9 mouse cellular contexts compared by ENCODE assay signal in genomic region chr19:32180756-32181674, GRCm38 (mm10).
DNase-seq lines count a peak whose midpoint lies in the region; ATAC-seq and TF ChIP-seq lines count a peak whose summit lies in the region.
"Had no signal": no experiment of that assay in that cellular context is flagged by ENCODE, and none has a peak within 500 bp of the region (broad histone marks: within the 10 kb centered on the region; RNA-seq: fewer than 3 reads in every experiment).

No protein-coding gene starts in this region.

- peak overlapping the region; percentile 96 for H3K27ac ChIP-seq in heart, embryonic 12.5 days (ENCODE audit: poor library complexity, severe bottlenecking)
- H3K27ac ChIP-seq in liver, adult 2 months (replicated peaks; ENCODE audit: insufficient read depth, low read depth, low read length): peak overlapping the region; percentile 74

- H3K4me3 ChIP-seq in heart, embryonic 12.5 days: no peak overlapping the region
- no peak overlapping the region for H3K4me3 ChIP-seq in liver, adult 2 months (ENCODE audit: insufficient read depth, low read depth, low read length)

- TF ChIP-seq POLR2A in liver, adult 2 months (IDR thresholded peaks at IDR 0.05; ENCODE audit: extremely low read depth, insufficient read depth, low read length): no peak

- peaks cover 74% of the 10 kb centered on the region for H3K4me1 ChIP-seq in heart, embryonic 12.5 days (replicated peaks)
- H3K4me1 ChIP-seq in liver, adult 2 months (ENCODE audit: control insufficient read depth, insufficient read depth, low read length): peaks cover 18% of the 10 kb centered on the region

- no peak for TF ChIP-seq CTCF in liver, adult 2 months (IDR thresholded peaks at IDR 0.05; ENCODE audit: low read depth, low read length)

- 30% methylated on average over 14 of the region's 14 CpGs for WGBS in heart, embryonic 12.5 days
- WGBS in liver, adult 2 months: 23% methylated on average over 14 of the region's 14 CpGs

- no peak overlapping the region for H3K9ac ChIP-seq in heart, embryonic 12.5 days
- H3K9ac ChIP-seq in liver, adult 2 months (ENCODE audit: low read depth, low read length): no peak overlapping the region

- no peaks in the 10 kb centered on the region for H3K36me3 ChIP-seq in heart, embryonic 12.5 days
- H3K36me3 ChIP-seq in liver, adult 2 months (ENCODE audit: control insufficient read depth, insufficient read depth, low read length): no peaks in the 10 kb centered on the region

- peak overlapping the region; percentile 38 for H3K4me2 ChIP-seq in heart, embryonic 12.5 days

- H3K27me3 ChIP-seq in heart, embryonic 12.5 days (replicated peaks): no peaks in the 10 kb centered on the region
- no peaks in the 10 kb centered on the region for H3K27me3 ChIP-seq in liver, adult 2 months (ENCODE audit: control insufficient read depth, insufficient read depth, low read length)
- H3K27me3 ChIP-seq: CH12.LX had no signal

- peaks cover 7% of the 10 kb centered on the region; the same call in 1 of the 2 replicates for H3K79me2 ChIP-seq in liver, adult 2 months (ENCODE audit: control insufficient read depth, insufficient read depth, low read length)

- ATAC-seq in frontal cortex, adult (ENCODE audit: low TSS enrichment): 0 out of 2 replicates have a peak, but pooled peaks have one; percentile 10
- ATAC-seq in heart, embryonic 12.5 days (ENCODE audit: insufficient number of reproducible peaks, low FRiP score): peak; percentile 84

- H3K9me3 ChIP-seq in heart, embryonic 12.5 days (replicated peaks): no peaks in the 10 kb centered on the region

- DNase-seq in frontal cortex, postnatal 14 days (ENCODE audit: low spot score in 2 of 2): no peak
- DNase-seq in brain, adult 2 months (ENCODE audit: low read depth, low spot score): peak; percentile 45
- peak; percentile 99 for DNase-seq in liver, adult 2 months (ENCODE audit: extremely low read depth, low read depth, low spot score)
- peak; percentile 93 for DNase-seq in skeletal muscle tissue, adult 2 months (ENCODE audit: low read depth, low spot score)
- no peak for DNase-seq in frontal cortex, postnatal 36 days (ENCODE audit: low spot score in 2 of 2)
- no peak for DNase-seq in left cerebral cortex, adult 9 months (ENCODE audit: low spot score in 2 of 2)

Comparison
In these comparisons a context has a peak if more than half of its experiments do, and no peak if none do; other contexts are left out.
1. DNase-seq: peak in brain, adult 2 months (single experiment), liver, adult 2 months (single experiment) and skeletal muscle tissue, adult 2 months (single experiment); none in frontal cortex, postnatal 14 days (0 of 2), frontal cortex, postnatal 36 days (0 of 2) and left cerebral cortex, adult 9 months (0 of 2).